Mouse (Mus musculus): ENCODE data around the gene H2-T3. TPM values are rescaled to one million over a fixed set of nuclear protein-coding genes. Genes with fewer than 3 reads are reported as not detected.
A peak's percentile ranks its signal among the peaks of the same experiment; 100 is the strongest.
"Not testable (repeated sequence)": the region's sequence is repeated elsewhere in the genome, so short reads cannot be mapped to it uniquely, and the experiment has no call there.

H2-T3 gene
- polyA plus RNA-seq, 1 experiment from 2014 or later: not detected

- no peak overlapping the region for H3K4me3 ChIP-seq (ENCODE audit: low read depth, low read length)
- H3K27me3 ChIP-seq (ENCODE audit: control insufficient read depth, insufficient read depth, low read length): peaks cover 50% of the 10 kb centered on the region
- no peak overlapping the region for H3K4me2 ChIP-seq
- no peak overlapping the region for H3K27ac ChIP-seq (ENCODE audit: low read depth, low read length)
- no peaks in the 10 kb centered on the region for H3K9me3 ChIP-seq (replicated peaks; ENCODE audit: control insufficient read depth, low read length)
- no peak for ATAC-seq (replicated peaks; ENCODE audit: insufficient number of reproducible peaks, low FRiP score, low TSS enrichment)
- WGBS (ENCODE audit: insufficient replicate concordance): 60% methylated on average over 2 of the region's 2 CpGs
- H3K4me1 ChIP-seq (ENCODE audit: control insufficient read depth, insufficient read depth, low read length): no peaks in the 10 kb centered on the region
- H3K9ac ChIP-seq (ENCODE audit: low read depth, low read length): no peak overlapping the region
- H3K36me3 ChIP-seq (ENCODE audit: control insufficient read depth, insufficient read depth, low read length): no peaks in the 10 kb centered on the region
Observed at GRCm38 (mm10) chr17:36192371-36192770, 2.3 kb upstream of the H2-T3 start.

- peaks cover 51% of the 10 kb centered on the region for H3K27me3 ChIP-seq (ENCODE audit: control insufficient read depth, insufficient read depth, low read length)
- WGBS (ENCODE audit: insufficient replicate concordance): 29% methylated on average over 18 of the region's 18 CpGs
- no peak overlapping the region for H3K27ac ChIP-seq (ENCODE audit: low read depth, low read length)
- H3K9ac ChIP-seq (ENCODE audit: low read depth, low read length): no peak overlapping the region
- H3K36me3 ChIP-seq (ENCODE audit: control insufficient read depth, insufficient read depth, low read length): no peaks in the 10 kb centered on the region
- no peaks in the 10 kb centered on the region for H3K9me3 ChIP-seq (replicated peaks; ENCODE audit: control insufficient read depth, low read length)
- ATAC-seq (replicated peaks; ENCODE audit: insufficient number of reproducible peaks, low FRiP score, low TSS enrichment): no peak
- no peaks in the 10 kb centered on the region for H3K4me1 ChIP-seq (ENCODE audit: control insufficient read depth, insufficient read depth, low read length)
- H3K4me3 ChIP-seq (ENCODE audit: low read depth, low read length): no peak overlapping the region
- no peak overlapping the region for H3K4me2 ChIP-seq
Observed at GRCm38 (mm10) chr17:36189491-36190168, 457 bp downstream of the H2-T3 start.

- peaks cover 54% of the 10 kb centered on the region for H3K27me3 ChIP-seq (ENCODE audit: control insufficient read depth, insufficient read depth, low read length)
- no peak overlapping the region for H3K27ac ChIP-seq (ENCODE audit: low read depth, low read length)
- H3K4me1 ChIP-seq (ENCODE audit: control insufficient read depth, insufficient read depth, low read length): no peaks in the 10 kb centered on the region
- H3K9ac ChIP-seq (ENCODE audit: low read depth, low read length): no peak overlapping the region
- H3K9me3 ChIP-seq (replicated peaks; ENCODE audit: control insufficient read depth, low read length): no peaks in the 10 kb centered on the region
- H3K4me3 ChIP-seq (ENCODE audit: low read depth, low read length): no peak overlapping the region
- no peaks in the 10 kb centered on the region for H3K36me3 ChIP-seq (ENCODE audit: control insufficient read depth, insufficient read depth, low read length)
- no peak for ATAC-seq (replicated peaks; ENCODE audit: insufficient number of reproducible peaks, low FRiP score, low TSS enrichment)
- no peak overlapping the region for H3K4me2 ChIP-seq
- 34% methylated on average over 3 of the region's 3 CpGs for WGBS (ENCODE audit: insufficient replicate concordance)
Observed at GRCm38 (mm10) chr17:36187540-36187939, 2.5 kb downstream of the H2-T3 start.

GRCm38 (mm10) chr17:36182212-36182611, 7.9 kb downstream of the H2-T3 start:
- H3K9ac ChIP-seq (ENCODE audit: low read depth, low read length): no peak overlapping the region
- peaks cover 27% of the 10 kb centered on the region for H3K27me3 ChIP-seq (ENCODE audit: control insufficient read depth, insufficient read depth, low read length)
- no peak overlapping the region for H3K4me3 ChIP-seq (ENCODE audit: low read depth, low read length)
- 70% methylated on average over 12 of the region's 12 CpGs for WGBS (ENCODE audit: insufficient replicate concordance)
- H3K4me1 ChIP-seq (ENCODE audit: control insufficient read depth, insufficient read depth, low read length): no peaks in the 10 kb centered on the region
- H3K27ac ChIP-seq (ENCODE audit: low read depth, low read length): no peak overlapping the region
- no peaks in the 10 kb centered on the region for H3K36me3 ChIP-seq (ENCODE audit: control insufficient read depth, insufficient read depth, low read length)
- H3K9me3 ChIP-seq (replicated peaks; ENCODE audit: control insufficient read depth, low read length): no peaks in the 10 kb centered on the region
- no peak for ATAC-seq (replicated peaks; ENCODE audit: insufficient number of reproducible peaks, low FRiP score, low TSS enrichment)
- H3K4me2 ChIP-seq: no peak overlapping the region

- ATAC-seq (replicated peaks; ENCODE audit: insufficient number of reproducible peaks, low FRiP score, low TSS enrichment); H3K36me3 ChIP-seq (ENCODE audit: control insufficient read depth, insufficient read depth, low read length); H3K9ac ChIP-seq (ENCODE audit: low read depth, low read length); H3K27ac ChIP-seq (ENCODE audit: low read depth, low read length); H3K4me1 ChIP-seq (ENCODE audit: control insufficient read depth, insufficient read depth, low read length); H3K9me3 ChIP-seq (replicated peaks; ENCODE audit: control insufficient read depth, low read length): not testable (repeated sequence)
- 15% methylated on average over 10 of the region's 10 CpGs for WGBS (ENCODE audit: insufficient replicate concordance)
- Histone ChIP-seq H3K4me3 (ENCODE audit: low read depth, low read length) (peak overlapping the region; percentile 35), H3K4me2 (peak overlapping the region; percentile 65), H3K27me3 (ENCODE audit: control insufficient read depth, insufficient read depth, low read length) (peaks cover 18% of the 10 kb centered on the region)
Observed at GRCm38 (mm10) chr17:36179446-36179845, 10.6 kb downstream of the H2-T3 start.

- under 1% methylated on average over 40 of the region's 40 CpGs for WGBS (ENCODE audit: insufficient replicate concordance)
- not testable (repeated sequence) for ATAC-seq (replicated peaks; ENCODE audit: insufficient number of reproducible peaks, low FRiP score, low TSS enrichment); H3K9ac ChIP-seq (ENCODE audit: low read depth, low read length)
Observed at GRCm38 (mm10) chr17:36178938-36179337, 11.1 kb downstream of the H2-T3 start.

GRCm38 (mm10) chr17:36176132-36176531, 14.0 kb downstream of the H2-T3 start:
- H3K36me3 ChIP-seq (ENCODE audit: control insufficient read depth, insufficient read depth, low read length); H3K4me3 ChIP-seq (ENCODE audit: low read depth, low read length); H3K9me3 ChIP-seq (replicated peaks; ENCODE audit: control insufficient read depth, low read length); H3K27ac ChIP-seq (ENCODE audit: low read depth, low read length); H3K4me1 ChIP-seq (ENCODE audit: control insufficient read depth, insufficient read depth, low read length); H3K9ac ChIP-seq (ENCODE audit: low read depth, low read length); H3K27me3 ChIP-seq (ENCODE audit: control insufficient read depth, insufficient read depth, low read length); H3K4me2 ChIP-seq; ATAC-seq (replicated peaks; ENCODE audit: insufficient number of reproducible peaks, low FRiP score, low TSS enrichment): not testable (repeated sequence)
- no CpG with 5 or more reads among the region's 2 CpGs for WGBS (ENCODE audit: insufficient replicate concordance)

More at GRCm38 (mm10) chr17:36178938-36179337, 11.1 kb downstream of the H2-T3 start:
- H3K36me3 ChIP-seq (ENCODE audit: control insufficient read depth, insufficient read depth, low read length); H3K9me3 ChIP-seq (replicated peaks; ENCODE audit: control insufficient read depth, low read length); H3K27ac ChIP-seq (ENCODE audit: low read depth, low read length); H3K4me1 ChIP-seq (ENCODE audit: control insufficient read depth, insufficient read depth, low read length): not testable (repeated sequence)
- Histone ChIP-seq H3K27me3 (ENCODE audit: control insufficient read depth, insufficient read depth, low read length) (peaks cover 18% of the 10 kb centered on the region), H3K4me2 (peak overlapping the region; percentile 65), H3K4me3 (ENCODE audit: low read depth, low read length) (peak overlapping the region; percentile 35)

- ATAC-seq (replicated peaks; ENCODE audit: insufficient number of reproducible peaks, low FRiP score, low TSS enrichment): no peak
- Histone ChIP-seq H3K27ac (ENCODE audit: low read depth, low read length) (no peak overlapping the region), H3K4me3 (ENCODE audit: low read depth, low read length) (no peak overlapping the region), H3K9ac (ENCODE audit: low read depth, low read length) (no peak overlapping the region), H3K4me2 (no peak overlapping the region), H3K27me3 (ENCODE audit: control insufficient read depth, insufficient read depth, low read length) (peaks cover 42% of the 10 kb centered on the region), H3K9me3 (replicated peaks; ENCODE audit: control insufficient read depth, low read length) (no peaks in the 10 kb centered on the region), H3K36me3 (ENCODE audit: control insufficient read depth, insufficient read depth, low read length) (no peaks in the 10 kb centered on the region), H3K4me1 (ENCODE audit: control insufficient read depth, insufficient read depth, low read length) (no peaks in the 10 kb centered on the region; the same call in 1 of the 2 replicates)
- WGBS (ENCODE audit: insufficient replicate concordance): 48% methylated on average over 1 of the region's 1 CpGs
Observed at GRCm38 (mm10) chr17:36170287-36170814, 19.7 kb downstream of the H2-T3 start.

- ATAC-seq (replicated peaks; ENCODE audit: insufficient number of reproducible peaks, low FRiP score, low TSS enrichment): no peak
- Histone ChIP-seq H3K4me2 (no peak overlapping the region), H3K9ac (ENCODE audit: low read depth, low read length) (no peak overlapping the region), H3K4me1 (ENCODE audit: control insufficient read depth, insufficient read depth, low read length) (no peaks in the 10 kb centered on the region; the same call in 1 of the 2 replicates), H3K27me3 (ENCODE audit: control insufficient read depth, insufficient read depth, low read length) (peaks cover 48% of the 10 kb centered on the region), H3K9me3 (replicated peaks; ENCODE audit: control insufficient read depth, low read length) (no peaks in the 10 kb centered on the region), H3K4me3 (ENCODE audit: low read depth, low read length) (no peak overlapping the region), H3K27ac (ENCODE audit: low read depth, low read length) (no peak overlapping the region), H3K36me3 (ENCODE audit: control insufficient read depth, insufficient read depth, low read length) (no peaks in the 10 kb centered on the region)
Observed at GRCm38 (mm10) chr17:36169753-36170152, 20.3 kb downstream of the H2-T3 start.
